Mouse (Mus musculus) mouse trophoblast stem cell (cell line): ENCODE measurements around the gene En2.

Experiments
- in situ Hi-C, 2 experiments: fragments of 300-500 bp; cut with MseI, MboI; formaldehyde crosslinking; loops; 2 replicates in 1 of 2; 3 replicates in 1 of 2; pipeline ENCODE4 v1.15.1; 2025

Gene En2

GRCm38 (mm10) chr5:28159891-28160470 is 5.5 kb upstream of the En2 start:
- in situ Hi-C loops, result no loop called here

DNA sequence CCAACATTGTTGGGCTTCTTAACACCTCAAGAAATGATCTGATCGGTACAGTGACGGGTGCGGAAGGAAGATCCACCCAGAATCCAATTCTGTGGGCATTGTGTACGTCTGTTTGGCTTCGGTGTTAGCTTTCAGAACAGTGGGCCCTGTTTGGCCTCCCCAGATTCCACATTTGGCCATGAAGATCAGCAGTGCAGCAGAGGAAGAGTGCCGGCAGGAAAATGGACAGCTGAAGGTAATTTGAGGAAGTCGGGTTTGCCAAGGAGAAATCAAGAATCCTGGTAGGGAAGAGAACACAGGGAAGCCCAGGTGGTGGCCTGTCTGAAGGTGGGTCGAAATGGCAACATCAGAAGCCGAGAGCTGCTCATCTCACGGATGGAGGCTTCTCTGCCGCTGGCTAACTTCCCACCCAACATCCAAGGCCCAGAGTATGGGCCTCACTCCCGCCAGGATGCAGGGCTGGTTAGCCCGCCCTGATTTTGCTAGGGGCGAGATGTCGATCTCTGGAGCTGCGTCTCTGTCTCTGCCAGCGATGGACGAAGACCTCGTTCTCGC is 4.0 kb upstream of the En2 start:
- in situ Hi-C loops, result no loop called here

DNA sequence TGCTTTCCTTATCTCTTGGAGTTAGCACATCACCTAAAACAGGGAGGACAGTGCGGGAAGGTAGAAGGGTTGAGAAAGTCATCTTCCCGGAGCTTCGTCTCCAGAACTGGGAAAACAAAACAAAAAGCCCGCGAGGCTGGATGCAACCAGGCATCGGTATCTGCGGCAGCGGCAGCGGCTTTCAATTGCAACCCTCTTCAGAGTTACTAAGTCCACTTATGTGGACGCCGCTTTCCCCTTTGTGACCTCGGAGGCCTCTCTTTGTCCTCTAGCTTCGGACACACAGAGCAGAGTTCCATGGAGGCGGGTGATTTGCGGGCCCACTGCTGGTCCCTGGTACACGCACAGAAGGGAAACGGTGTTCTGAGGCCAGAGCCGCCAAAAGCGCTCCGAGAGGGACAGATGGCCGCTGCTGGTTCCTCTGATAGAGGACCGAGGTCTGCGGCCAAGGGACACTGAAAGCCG is 3.5 kb upstream of the En2 start:
- in situ Hi-C loops, result no loop called here

- in situ Hi-C loops, result no loop called here
These were observed 1.6 kb upstream of the En2 start for GRCm38 (mm10) chr5:28163926-28164325.

- in situ Hi-C loops, result no loop called here
These were observed 1.1 kb downstream of the En2 start for GRCm38 (mm10) chr5:28166256-28167231.

- in situ Hi-C loops, result no loop called here
These were observed 2.2 kb downstream of the En2 start for GRCm38 (mm10) chr5:28167611-28168252.

DNA sequence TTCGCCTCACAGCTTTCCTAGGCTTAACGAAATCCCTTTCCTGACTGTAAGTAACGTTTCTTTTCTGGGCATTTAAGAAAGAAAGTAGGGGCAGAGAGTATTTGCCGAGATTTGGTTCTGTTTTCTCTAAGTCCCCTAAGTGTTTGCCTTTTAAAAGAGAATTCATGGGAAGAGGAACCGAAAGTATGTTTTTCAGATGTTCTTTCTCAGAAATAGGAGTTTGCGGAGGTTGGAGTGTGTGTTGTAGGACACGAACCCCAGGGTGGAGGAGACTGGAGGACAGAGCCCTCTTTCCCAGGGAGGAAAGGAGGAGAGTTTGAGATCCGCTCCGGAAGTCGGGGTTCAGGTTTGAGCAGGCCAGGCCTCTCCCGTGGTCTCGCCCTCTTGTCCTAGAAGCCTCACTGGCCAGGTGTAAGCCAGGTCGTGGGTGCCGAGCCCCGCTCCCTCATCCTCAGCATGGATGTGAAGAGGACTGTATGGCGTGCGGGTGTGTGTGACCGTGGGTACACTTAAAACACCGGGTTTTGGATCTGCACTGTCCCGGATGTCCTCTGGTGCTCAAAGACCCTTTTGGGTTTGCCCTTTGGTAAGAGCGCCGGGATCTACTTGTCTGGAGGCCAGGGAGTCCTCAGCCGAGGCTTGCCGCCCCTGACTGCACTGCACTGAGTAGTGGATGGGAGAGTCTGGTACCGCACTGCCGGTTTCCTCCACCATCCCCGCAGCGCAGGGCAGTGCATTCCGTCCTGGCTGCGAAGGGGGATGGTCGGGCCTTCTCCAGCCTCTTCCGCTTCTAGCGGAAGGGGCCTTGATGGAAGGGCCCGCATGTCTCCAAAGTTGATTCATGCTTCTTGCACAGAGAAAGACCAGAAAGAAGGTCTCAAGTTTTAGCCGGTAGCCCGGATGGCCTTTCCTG is 3.0 kb downstream of the En2 start:
- in situ Hi-C loops, result no loop called here

DNA sequence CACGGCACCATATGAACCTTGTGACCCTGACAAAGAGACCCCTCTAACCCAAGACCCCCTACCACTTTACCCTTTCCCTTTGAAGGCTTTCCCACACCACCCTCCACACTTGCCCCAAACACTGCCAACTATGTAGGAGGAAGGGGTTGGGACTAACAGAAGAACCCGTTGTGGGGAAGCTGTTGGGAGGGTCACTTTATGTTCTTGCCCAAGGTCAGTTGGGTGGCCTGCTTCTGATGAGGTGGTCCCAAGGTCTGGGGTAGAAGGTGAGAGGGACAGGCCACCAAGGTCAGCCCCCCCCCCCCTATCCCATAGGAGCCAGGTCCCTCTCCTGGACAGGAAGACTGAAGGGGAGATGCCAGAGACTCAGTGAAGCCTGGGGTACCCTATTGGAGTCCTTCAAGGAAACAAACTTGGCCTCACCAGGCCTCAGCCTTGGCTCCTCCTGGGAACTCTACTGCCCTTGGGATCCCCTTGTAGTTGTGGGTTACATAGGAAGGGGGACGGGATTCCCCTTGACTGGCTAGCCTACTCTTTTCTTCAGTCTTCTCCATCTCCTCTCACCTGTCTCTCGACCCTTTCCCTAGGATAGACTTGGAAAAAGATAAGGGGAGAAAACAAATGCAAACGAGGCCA is 3.8 kb downstream of the En2 start:
- in situ Hi-C loops, result no loop called here

DNA sequence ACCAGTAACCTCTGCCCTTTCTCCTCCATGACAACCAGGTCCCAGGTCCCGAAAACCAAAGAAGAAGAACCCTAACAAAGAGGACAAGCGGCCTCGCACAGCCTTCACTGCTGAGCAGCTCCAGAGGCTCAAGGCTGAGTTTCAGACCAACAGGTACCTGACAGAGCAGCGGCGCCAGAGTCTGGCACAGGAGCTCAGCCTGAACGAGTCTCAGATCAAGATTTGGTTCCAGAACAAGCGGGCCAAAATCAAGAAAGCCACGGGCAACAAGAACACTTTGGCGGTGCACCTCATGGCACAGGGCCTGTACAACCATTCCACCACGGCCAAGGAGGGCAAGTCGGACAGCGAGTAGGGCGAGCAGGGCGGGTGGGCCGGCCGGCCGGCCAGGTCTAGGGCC is 4.6 kb downstream of the En2 start:
- in situ Hi-C loops, result no loop called here

DNA sequence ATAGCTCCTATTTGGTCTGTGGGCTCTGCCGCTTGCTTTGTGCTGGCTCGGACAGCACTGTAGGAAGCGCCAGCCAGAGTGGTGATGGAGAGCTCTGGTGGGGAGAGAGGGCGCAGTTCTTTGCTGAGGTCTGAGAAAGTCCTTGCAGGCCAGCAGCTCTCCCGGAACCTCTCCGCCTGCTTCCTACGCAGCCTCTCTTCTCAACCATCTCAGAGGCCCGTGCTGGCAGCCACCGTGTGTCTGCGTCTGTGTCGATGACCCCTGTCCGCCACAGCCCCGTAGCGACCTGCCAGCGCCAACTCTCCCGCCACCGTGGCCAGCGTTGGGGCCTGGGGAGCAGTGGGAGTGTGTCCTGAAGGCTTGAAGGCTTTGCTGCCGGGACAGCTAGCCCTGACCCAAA is 5.4 kb downstream of the En2 start:
- in situ Hi-C loops, result no loop called here

DNA sequence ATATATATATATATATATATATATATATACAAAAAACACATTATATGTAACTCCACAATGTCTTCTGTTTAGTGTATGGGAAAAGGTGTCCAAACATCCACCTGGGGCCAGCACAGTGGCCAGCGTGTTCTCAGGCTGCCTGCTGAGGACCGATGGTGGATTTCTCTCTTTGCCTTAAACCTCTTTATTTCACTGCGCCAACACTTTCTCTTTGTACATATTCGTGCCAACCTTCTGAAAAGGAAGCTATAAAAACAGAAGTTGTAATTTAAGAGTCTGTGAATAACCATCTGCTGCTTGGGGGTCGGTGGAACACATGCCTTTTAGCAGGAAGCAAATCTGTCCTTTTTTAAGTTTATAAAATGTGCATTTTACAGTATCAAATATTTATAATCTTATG is 6.2 kb downstream of the En2 start:
- in situ Hi-C loops, result no loop called here

DNA sequence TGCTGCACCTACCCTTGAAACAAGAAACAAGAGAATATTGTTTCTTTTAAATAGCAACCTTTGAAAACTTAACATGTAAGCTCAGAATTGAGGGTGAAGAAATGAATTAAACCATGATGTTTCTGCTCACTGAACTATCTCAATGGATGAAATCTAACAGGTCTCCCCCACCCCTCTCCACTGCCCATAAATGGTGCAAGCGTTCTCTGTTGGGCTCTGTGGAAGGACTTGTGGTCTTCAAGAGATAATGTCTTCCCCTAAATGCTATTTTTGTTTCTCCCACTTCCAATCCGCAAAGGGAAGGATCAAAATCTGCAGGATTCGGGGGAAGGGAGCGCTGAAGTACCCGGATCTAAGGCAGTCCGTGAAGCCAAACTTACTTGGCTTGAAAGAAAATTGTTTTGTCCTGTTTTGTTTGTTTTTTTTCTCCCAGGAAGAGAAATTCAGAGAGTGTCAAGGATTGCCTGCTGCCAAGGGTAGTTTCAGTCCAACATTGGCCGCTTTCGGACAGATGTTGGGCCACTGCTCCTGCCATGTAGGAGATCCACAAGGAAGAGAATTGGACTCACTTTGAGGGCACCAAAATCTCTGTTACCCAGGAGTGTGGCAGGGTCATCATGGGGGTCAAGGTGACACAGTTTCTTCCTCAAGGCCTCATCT is 6.9 kb downstream of the En2 start:
- in situ Hi-C loops, result no loop called here

DNA sequence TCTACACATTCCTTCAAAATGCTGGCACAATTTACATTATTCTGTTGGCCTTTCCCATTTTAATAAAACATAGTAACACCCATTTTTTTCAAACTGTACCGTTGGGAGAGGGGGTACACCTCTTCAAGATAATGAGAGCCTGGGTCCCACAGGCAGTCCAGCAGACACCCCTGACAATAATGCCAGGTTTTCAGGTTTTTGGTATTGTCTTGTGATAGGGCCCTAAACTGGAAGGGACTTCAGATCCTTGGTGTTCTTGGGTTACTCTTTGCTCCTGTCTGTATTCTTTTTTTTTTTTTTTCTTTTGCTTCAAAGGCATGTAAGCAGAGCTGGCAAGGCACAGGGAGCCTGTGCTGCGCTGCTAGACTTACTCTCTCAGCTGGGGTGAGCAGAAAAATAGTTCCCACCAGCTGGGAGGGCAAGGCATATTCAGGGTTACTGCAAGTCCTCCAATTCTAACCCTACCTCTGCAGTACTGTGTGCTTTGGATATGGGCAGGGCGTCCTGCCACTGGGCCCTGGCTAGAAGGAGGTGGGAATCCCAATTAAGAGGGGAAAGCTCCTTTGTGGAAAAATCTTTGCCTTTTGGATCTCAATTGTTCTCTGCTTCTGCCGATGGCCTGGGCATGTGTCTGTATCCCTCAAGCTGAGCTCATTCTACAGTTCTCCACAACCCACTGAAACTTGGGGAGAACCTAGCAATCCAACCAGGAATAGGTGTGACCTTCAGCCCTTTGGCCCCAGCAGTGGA is 7.6 kb downstream of the En2 start:
- in situ Hi-C loops, result no loop called here

GRCm38 (mm10) chr5:28173674-28174073 is 8.2 kb downstream of the En2 start:
- in situ Hi-C loops, result no loop called here

DNA sequence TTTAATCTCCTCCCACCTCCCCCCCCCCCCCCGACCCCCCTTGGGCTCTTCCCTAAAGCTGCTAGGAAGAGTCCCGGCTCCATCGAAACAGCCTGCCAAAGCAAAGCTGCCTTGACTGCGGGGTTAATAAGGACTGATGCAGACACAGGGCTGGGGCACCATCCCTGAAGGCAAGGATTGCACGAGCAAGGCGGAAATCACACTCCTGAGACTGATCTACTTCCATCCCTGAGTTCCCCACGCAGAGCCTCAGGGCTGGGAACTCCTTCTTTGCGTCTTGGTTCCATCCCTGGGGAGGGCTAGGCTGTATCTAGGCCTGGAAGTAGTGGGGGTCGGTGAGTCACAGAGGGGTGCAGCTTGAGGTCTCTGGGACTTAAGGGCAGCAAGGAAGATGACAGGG is 8.6 kb downstream of the En2 start:
- in situ Hi-C loops, result no loop called here

DNA sequence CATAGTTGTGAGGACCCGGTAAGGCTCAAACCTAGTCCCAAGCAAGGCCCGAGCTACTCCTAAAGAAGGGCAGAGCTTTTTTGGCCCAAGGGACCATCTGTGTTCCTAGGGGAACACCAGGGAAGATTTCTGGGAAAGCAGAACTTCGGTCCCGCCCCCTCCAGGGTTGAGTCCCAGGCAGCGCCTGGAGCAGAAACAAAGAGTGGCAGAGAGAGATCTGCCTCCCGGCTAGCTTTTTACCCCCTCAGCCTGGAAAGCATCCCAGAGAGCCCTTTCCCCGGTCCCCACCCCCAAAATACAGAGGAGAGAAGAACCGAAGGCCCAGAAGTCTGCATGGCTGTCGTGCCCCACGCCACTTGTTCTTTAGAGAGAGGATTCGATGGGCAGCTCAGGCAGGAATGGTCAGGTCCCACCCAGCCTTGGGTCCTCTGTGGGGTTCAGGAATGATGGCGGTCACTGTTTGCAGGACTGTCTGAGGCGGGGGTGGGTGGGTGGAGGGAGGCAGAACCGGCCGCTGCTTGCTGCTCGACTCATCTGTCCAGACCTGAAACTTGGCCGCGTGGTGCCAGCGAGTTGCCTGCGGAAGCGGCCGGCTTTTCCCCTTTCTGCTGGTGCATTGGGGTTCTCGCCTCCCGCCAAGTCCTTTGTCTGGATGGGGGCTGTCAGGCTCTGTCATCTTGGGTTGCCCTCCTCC is 9.5 kb downstream of the En2 start:
- in situ Hi-C loops, result no loop called here

GRCm38 (mm10) chr5:28175570-28175919 is 10.1 kb downstream of the En2 start:
- in situ Hi-C loops, result no loop called here

- in situ Hi-C loops, result no loop called here
These were observed 10.5 kb downstream of the En2 start for GRCm38 (mm10) chr5:28176023-28176422.

DNA sequence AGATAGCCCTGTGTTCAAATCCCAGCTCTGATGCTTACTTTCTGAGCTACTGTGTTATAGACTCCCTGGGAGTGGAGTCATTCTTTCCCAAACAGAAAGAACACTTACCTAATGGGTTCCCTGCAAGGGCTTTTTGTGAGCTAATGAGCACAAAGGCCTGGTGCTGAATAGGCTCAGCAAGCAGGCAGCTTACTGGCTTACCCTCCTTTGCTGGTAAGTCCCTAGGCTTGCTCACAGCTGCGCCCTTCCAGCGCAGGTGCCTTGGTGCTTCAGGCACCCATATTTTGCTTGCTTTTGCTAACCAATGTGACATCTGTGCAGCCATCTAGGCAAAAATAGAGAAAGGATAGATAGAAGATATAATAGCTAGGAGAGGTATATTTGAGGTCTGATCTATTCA is 11.1 kb downstream of the En2 start:
- in situ Hi-C loops, result no loop called here
